Mouse (Mus musculus) CD4-positive helper T cell, adult 2 months (primary cell): ENCODE results near the gene Lingo1.

Source experiments
- DNase-seq: peaks from one replicate; pipeline ENCODE4 v3.0.0-alpha.2; 2012; ENCODE audit warnings: low read depth, missing footprints, low spot score

The Lingo1 gene

DNA sequence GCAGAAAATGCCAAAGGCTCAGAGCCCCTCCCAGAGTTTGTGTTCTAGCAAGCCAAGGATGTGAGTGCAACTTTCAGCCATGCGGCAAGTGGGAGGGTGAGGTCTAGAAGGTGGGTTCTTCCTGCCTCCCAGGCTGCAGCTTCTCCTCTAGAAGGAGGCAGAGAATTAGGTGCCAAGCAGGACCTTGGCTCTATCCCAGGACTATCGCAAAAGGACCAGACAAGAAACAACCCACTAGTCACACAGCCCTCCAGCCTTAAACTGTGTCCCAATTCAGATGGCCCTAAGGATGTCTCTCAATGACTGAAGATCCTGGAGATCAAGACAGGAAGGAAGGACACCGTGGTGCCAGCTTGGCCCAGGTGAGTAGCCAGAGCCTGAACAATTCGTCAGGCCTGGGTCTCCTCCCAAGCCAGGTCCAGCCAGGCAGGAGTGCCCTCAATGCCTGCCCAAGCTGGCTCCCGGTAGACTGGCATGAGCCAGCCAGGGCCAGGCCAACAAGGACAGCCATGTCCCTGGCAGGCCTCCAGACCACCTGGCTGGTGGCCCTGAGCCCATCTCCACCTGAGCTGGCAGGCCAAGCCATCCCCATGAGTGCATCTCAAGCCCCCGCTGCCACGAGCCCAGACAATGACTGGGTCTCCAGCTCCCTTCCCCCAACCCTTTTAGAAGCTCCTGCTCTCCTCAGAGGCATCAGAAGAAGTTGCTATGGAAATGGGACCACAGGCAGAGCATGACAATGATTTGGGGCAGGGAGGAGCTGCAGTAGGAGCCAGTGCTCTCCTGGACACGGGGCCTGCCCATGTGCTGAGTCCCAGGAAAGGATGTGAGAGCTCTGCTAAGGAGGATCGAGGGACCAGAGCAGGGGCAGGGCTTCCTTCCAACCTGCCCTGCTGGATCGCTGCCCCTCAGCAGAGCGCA is 19.1 kb downstream of the Lingo1 start:
- DNase-seq = no peak

GRCm38 (mm10) chr9:56775161-56775934 is 20.9 kb downstream of the Lingo1 start:
- no peak for DNase-seq

DNA sequence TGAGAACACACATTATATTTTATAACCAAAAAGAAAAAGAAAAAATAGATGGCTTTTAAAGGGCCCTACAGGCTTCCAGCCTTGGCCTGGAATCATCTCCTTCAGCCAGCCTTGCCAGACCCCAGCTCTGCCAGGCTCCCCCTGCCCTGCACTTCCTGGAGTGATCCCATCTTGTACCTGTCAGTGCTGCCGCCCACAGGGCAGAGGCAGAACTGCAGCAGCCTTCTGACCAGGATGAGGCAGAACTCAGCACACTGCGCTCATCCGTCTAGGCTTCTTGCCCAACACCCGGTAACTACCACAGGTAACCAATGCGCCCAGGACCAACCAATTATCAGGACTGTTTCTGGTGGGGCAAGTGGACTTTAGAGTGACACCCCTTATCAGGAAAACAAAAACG is 22.0 kb downstream of the Lingo1 start:
- peak; percentile 31 for DNase-seq

- no peak for DNase-seq
Measured at GRCm38 (mm10) chr9:56773666-56774065, 22.6 kb downstream of the Lingo1 start.

GRCm38 (mm10) chr9:56767653-56768136 is 28.6 kb downstream of the Lingo1 start:
- DNase-seq = no peak

- DNase-seq = no peak
Measured at GRCm38 (mm10) chr9:56766629-56767357, 29.5 kb downstream of the Lingo1 start.

- DNase-seq = no peak
Measured at GRCm38 (mm10) chr9:56762106-56762562, 34.1 kb downstream of the Lingo1 start.

DNA sequence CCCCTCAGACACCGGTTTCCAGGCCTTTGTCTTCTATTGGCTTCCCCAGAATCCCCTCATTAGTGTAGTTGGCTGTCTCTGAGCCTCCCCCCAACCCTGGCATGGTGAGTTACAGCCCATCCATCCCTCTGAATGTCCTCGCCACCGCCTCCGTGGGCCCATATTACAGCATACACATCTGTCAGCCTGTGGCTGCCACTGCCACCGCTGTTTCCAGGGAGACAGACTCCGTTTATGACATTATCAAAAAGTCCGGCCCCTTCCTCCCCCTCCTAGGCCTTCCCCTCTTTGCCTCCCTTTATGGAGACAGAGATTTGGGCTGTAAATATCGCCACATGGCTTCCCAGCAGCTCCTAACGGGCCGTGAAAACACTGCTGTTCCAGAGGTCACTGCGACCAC is 38.5 kb downstream of the Lingo1 start:
- DNase-seq = no peak

DNA sequence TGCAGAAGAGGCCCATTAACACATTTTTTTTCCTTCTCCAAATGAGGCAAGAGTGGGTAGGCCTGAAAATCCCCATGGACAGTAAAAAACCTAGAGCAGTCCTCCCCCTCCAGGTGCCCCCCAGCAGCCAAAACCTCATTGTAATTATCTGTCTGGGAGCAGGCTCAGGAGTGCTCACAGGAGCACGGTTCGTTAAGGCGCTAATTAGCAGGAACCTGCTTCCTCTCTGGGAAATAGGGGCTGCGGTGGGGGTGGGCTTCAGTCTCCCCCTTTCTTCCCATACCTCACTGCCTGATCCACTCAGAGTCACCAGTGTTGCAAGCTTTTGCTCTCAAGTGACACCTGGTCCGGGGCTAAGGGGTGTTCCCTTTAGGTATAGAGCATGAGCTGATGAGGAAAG is 41.1 kb downstream of the Lingo1 start:
- no peak for DNase-seq

GRCm38 (mm10) chr9:56753386-56753785 is 42.9 kb downstream of the Lingo1 start:
- DNase-seq = no peak

- no peak for DNase-seq
Measured at GRCm38 (mm10) chr9:56748056-56748455, 48.2 kb downstream of the Lingo1 start.

DNA sequence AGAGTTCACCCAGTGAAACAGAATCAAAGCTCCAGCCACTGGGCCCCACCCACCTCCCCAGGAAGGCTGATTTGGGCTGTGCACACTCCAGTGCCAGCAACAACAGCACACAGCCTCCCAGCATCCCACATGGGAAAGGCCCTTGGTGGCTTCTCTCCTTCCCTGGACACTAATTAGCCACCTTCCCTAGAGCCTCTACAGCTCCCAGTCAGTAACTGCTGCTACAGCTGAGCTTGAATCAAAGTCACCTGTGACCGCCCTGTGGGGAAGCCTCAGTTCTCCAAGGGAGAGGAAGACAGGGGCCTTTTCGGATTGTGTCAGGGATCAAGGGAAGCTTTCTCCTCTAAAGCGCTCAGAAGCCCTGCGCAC is 49.4 kb downstream of the Lingo1 start:
- no peak for DNase-seq

DNA sequence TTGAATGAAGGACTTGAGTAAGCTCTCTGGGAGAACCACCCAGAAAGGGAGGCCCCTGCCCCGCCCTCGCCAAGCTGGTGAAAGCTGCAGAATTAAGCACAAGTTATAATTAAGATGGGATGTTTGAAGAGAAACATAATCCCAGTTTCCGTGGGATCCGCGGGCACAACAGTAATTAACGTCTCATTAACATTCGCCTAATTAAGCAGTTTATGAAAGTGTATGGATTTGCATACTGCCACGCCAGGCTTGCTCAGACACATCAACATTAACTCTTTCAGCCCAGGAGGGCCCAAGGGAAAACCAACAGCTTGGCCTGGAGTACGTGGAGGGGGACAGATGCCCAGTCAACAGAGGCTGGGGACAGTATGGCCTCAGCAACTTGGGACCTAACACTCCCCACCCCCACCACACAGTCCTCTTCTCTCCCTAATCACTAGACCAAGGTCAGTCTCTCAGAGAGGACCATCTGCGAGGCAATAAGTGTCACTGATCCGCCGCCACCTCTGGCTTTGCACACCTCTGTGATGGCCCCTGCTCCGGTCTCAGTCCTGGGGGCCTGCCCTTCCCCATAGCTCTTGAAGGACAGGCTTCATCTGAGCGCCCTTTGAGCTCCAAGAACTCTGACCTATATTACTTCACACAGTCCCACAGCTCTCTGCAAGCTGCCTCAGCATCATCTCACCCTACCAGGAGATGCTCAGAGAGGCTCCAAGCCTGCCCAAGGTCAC is 49.9 kb downstream of the Lingo1 start:
- no peak for DNase-seq

GRCm38 (mm10) chr9:56744369-56744768 is 51.9 kb downstream of the Lingo1 start:
- no peak for DNase-seq

GRCm38 (mm10) chr9:56739181-56739737 is 57.0 kb downstream of the Lingo1 start:
- no peak for DNase-seq

- no peak for DNase-seq
Measured at GRCm38 (mm10) chr9:56738261-56739171, 57.8 kb downstream of the Lingo1 start.

DNA sequence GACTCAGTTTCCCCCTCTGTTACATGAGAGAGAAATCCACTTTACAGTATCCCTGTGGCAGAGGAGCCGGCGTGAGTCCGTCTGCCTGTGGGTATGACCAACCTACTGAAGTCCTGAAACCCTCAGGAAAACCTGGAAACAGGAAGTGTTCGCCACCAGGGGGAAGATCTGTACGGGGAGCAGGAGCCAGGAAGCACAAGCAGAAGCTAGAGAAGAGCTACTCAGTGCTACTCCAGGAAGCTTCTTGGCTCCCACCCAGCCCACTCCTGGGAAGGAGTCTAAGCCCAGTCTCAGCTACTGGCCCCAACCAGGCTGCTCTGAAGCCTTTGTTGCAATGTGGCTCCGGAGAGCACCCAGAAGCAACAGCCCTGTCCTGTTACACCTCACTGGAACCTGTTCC is 61.9 kb downstream of the Lingo1 start:
- DNase-seq = no peak

- no peak for DNase-seq
Measured at GRCm38 (mm10) chr9:56730997-56731396, 65.3 kb downstream of the Lingo1 start.

- no peak for DNase-seq
Measured at GRCm38 (mm10) chr9:56729145-56729544, 67.1 kb downstream of the Lingo1 start.
